Mouse (Mus musculus): ENCODE measurements at regions not wholly inside any gene's neighbourhood (a gene's known extent, or its start where the extent isn't known, plus 50 kb on each side); places are given as distances from the start of the nearest gene placed in this dataset.

DNA sequence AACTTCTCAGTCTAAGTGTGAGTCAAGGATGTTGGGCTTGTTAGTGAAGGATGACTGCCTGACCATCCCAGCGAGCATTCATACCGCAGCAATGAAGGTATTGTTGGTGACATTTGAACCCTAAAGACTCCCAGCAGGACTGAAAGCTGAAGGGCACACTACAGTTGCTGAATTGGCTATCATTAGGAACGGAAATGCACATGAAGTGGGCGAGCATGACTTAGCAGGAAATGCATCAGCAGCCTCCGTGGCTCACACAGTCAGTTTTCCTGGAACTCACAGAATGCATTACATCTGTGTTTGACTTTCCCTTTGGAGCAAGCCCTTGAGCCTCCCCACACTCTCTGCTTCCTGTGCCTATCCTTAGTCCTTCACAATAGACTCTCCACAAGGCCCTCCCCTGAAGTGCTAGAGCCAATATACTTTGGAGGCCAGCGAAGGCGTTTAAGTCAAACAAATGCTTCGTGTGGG is 63.9 kb downstream of the Tmco5 start:
- H3K36me3 ChIP-seq (replicated peaks; ENCODE audit: control insufficient read depth, insufficient read depth, low read length) = no peaks in the 10 kb centered on the region
- peak overlapping the region; percentile 36 for H3K27ac ChIP-seq (ENCODE audit: low read depth)
- no peak for TF ChIP-seq CTCF (IDR thresholded peaks at IDR 0.05; ENCODE audit: low read depth)
- TF ChIP-seq EP300 (IDR thresholded peaks at IDR 0.05; ENCODE audit: low read depth) = no peak
- WGBS = 50% methylated on average over 8 of the region's 8 CpGs
- no peaks in the 10 kb centered on the region for H3K9me3 ChIP-seq (replicated peaks; ENCODE audit: control insufficient read depth, low read length)
- H3K4me2 ChIP-seq (ENCODE audit: low read depth, low read length) = no peak overlapping the region
- H3K4me1 ChIP-seq (ENCODE audit: control insufficient read depth, insufficient read depth) = 0 out of 2 replicates have a peak, but pooled peaks cover 4% of the 10 kb centered on the region
- ATAC-seq (ENCODE audit: insufficient read depth, low read depth) (peak; percentile 70), DNase-seq (ENCODE audit: low spot score) (peak; percentile 55)
- no peaks in the 10 kb centered on the region for H3K27me3 ChIP-seq (ENCODE audit: control insufficient read depth, insufficient read depth, low read length)
- H3K4me3 ChIP-seq (ENCODE audit: low read depth, low read length) = no peak overlapping the region
- H3K9ac ChIP-seq (replicated peaks; ENCODE audit: low read depth, low read length) = no peak overlapping the region

DNA sequence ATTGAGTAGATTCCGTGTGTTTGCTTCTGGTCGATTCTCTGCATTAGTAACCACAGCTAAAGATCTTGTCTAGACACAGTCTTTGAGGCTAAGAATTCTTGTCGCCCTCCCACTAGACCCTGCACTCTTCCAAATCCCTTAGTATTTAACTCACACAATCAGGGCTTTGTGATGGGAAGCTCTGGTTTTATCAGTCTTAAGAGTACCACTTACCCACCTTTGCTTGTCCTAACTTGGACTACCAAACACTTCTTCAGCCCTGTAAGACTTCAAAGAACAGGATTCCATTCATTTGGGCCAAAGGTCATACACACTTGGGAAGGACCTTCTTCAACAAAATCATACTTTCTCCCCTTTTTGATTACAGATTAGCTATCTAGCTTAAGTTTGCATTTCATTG is 70.0 kb downstream of the Tmco5 start:
- Histone ChIP-seq H3K4me3 (ENCODE audit: low read depth, low read length) (no peak overlapping the region), H3K9ac (replicated peaks; ENCODE audit: low read depth, low read length) (no peak overlapping the region), H3K27ac (ENCODE audit: low read depth) (no peak overlapping the region), H3K27me3 (ENCODE audit: control insufficient read depth, insufficient read depth, low read length) (no peaks in the 10 kb centered on the region), H3K4me2 (ENCODE audit: low read depth, low read length) (no peak overlapping the region), H3K9me3 (replicated peaks; ENCODE audit: control insufficient read depth, low read length) (0 out of 2 replicates have a peak, but pooled peaks cover 6% of the 10 kb centered on the region), H3K4me1 (ENCODE audit: control insufficient read depth, insufficient read depth) (no peaks in the 10 kb centered on the region), H3K36me3 (replicated peaks; ENCODE audit: control insufficient read depth, insufficient read depth, low read length) (no peaks in the 10 kb centered on the region)
- DNase-seq (ENCODE audit: low spot score) (no peak), ATAC-seq (ENCODE audit: insufficient read depth, low read depth) (no peak)
- TF ChIP-seq EP300 (IDR thresholded peaks at IDR 0.05; ENCODE audit: low read depth) (no peak), CTCF (IDR thresholded peaks at IDR 0.05; ENCODE audit: low read depth) (no peak)
- 76% methylated on average over 3 of the region's 3 CpGs for WGBS

DNA sequence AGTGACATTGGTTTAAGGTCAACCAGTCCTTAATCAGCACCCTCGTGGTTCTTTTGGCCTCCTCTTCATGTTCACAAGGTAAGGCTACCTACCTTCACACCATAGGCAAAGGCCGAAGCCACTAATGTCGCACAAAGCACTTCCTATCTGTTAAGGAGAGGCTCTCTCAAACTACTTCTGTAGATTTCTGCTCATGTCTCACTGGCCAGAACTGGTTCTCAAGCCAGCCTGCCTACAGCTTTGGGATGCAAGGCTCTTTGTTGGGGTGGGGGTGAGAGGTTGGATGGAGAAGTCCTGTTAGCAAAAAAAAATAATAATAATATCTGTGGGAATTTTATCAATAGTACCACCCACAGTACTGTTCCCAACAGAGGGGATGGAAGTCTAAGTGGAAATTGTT is 71.2 kb downstream of the Tmco5 start:
- no peak for DNase-seq (ENCODE audit: low spot score)
- Histone ChIP-seq H3K27ac (ENCODE audit: low read depth) (no peak overlapping the region), H3K9me3 (replicated peaks; ENCODE audit: control insufficient read depth, low read length) (0 out of 2 replicates have a peak, but pooled peaks cover 6% of the 10 kb centered on the region), H3K36me3 (replicated peaks; ENCODE audit: control insufficient read depth, insufficient read depth, low read length) (no peaks in the 10 kb centered on the region), H3K4me1 (ENCODE audit: control insufficient read depth, insufficient read depth) (no peaks in the 10 kb centered on the region), H3K4me3 (ENCODE audit: low read depth, low read length) (no peak overlapping the region), H3K27me3 (ENCODE audit: control insufficient read depth, insufficient read depth, low read length) (no peaks in the 10 kb centered on the region), H3K9ac (replicated peaks; ENCODE audit: low read depth, low read length) (no peak overlapping the region), H3K4me2 (ENCODE audit: low read depth, low read length) (no peak overlapping the region)
- WGBS = 70% methylated on average over 3 of the region's 3 CpGs
- no peak for ATAC-seq (ENCODE audit: insufficient read depth, low read depth)
- TF ChIP-seq EP300 (IDR thresholded peaks at IDR 0.05; ENCODE audit: low read depth) = no peak
- no peak for TF ChIP-seq CTCF (IDR thresholded peaks at IDR 0.05; ENCODE audit: low read depth)

DNA sequence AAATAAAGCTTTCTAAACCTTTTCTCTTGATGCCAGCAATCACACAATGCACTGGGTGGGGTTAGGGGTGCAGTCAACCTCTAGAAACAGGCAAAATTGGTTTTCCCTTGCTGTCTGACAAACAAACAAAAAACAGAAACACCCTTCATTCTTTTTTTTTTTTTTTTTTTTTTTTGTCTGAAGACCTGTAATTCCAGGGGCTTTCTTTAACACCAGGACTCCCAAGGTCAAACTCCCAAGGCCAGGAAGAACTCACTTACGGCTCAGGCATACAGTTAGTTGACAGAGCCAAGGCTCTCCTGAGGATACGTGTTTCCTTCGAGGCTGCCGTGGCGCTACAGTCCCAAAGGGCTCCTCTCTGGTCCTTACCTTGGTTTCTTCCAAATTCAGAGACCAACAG is 71.7 kb downstream of the Tmco5 start:
- H3K27ac ChIP-seq (ENCODE audit: low read depth) = no peak overlapping the region
- H3K4me1 ChIP-seq (ENCODE audit: control insufficient read depth, insufficient read depth) = no peaks in the 10 kb centered on the region
- no peak overlapping the region for H3K9ac ChIP-seq (replicated peaks; ENCODE audit: low read depth, low read length)
- no peak overlapping the region for H3K4me3 ChIP-seq (ENCODE audit: low read depth, low read length)
- H3K4me2 ChIP-seq (ENCODE audit: low read depth, low read length) = no peak overlapping the region
- H3K36me3 ChIP-seq (replicated peaks; ENCODE audit: control insufficient read depth, insufficient read depth, low read length) = no peaks in the 10 kb centered on the region
- H3K27me3 ChIP-seq (ENCODE audit: control insufficient read depth, insufficient read depth, low read length) = no peaks in the 10 kb centered on the region
- H3K9me3 ChIP-seq (replicated peaks; ENCODE audit: control insufficient read depth, low read length) = 0 out of 2 replicates have a peak, but pooled peaks cover 6% of the 10 kb centered on the region
- 84% methylated on average over 5 of the region's 5 CpGs for WGBS
- TF ChIP-seq CTCF (IDR thresholded peaks at IDR 0.05; ENCODE audit: low read depth) = no peak
- no peak for TF ChIP-seq EP300 (IDR thresholded peaks at IDR 0.05; ENCODE audit: low read depth)
- no peak for DNase-seq (ENCODE audit: low spot score)
- no peak for ATAC-seq (ENCODE audit: insufficient read depth, low read depth)

DNA sequence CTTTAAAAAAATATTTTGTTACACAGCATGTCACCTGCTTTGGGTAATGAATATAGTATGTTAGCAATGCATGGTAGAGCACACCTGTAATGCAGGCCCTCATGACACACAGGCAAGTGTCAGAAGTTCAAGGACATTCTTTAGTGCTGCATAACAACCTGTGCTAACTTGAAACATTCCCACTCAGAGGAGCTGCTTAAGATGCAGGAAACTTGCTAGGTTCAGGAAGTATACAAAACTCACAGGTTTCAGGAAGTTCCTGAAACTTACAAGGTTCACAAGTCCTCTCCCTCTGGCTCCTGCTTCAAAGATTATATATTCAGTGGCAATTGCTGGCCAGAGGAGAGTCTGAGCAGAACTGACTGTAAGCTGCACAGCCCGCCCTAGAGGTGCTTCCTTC is 73.0 kb downstream of the Tmco5 start:
- H3K4me3 ChIP-seq (ENCODE audit: low read depth, low read length) = no peak overlapping the region
- DNase-seq (ENCODE audit: low spot score) (no peak), ATAC-seq (ENCODE audit: insufficient read depth, low read depth) (no peak)
- no peaks in the 10 kb centered on the region for H3K36me3 ChIP-seq (replicated peaks; ENCODE audit: control insufficient read depth, insufficient read depth, low read length)
- TF ChIP-seq CTCF (IDR thresholded peaks at IDR 0.05; ENCODE audit: low read depth) (no peak), EP300 (IDR thresholded peaks at IDR 0.05; ENCODE audit: low read depth) (no peak)
- H3K9me3 ChIP-seq (replicated peaks; ENCODE audit: control insufficient read depth, low read length) = 0 out of 2 replicates have a peak, but pooled peaks cover 6% of the 10 kb centered on the region
- H3K27me3 ChIP-seq (ENCODE audit: control insufficient read depth, insufficient read depth, low read length) = no peaks in the 10 kb centered on the region
- WGBS = 93% methylated on average over 1 of the region's 1 CpGs
- no peak overlapping the region for H3K4me2 ChIP-seq (ENCODE audit: low read depth, low read length)
- no peaks in the 10 kb centered on the region for H3K4me1 ChIP-seq (ENCODE audit: control insufficient read depth, insufficient read depth)
- H3K9ac ChIP-seq (replicated peaks; ENCODE audit: low read depth, low read length) = no peak overlapping the region
- H3K27ac ChIP-seq (ENCODE audit: low read depth) = no peak overlapping the region

DNA sequence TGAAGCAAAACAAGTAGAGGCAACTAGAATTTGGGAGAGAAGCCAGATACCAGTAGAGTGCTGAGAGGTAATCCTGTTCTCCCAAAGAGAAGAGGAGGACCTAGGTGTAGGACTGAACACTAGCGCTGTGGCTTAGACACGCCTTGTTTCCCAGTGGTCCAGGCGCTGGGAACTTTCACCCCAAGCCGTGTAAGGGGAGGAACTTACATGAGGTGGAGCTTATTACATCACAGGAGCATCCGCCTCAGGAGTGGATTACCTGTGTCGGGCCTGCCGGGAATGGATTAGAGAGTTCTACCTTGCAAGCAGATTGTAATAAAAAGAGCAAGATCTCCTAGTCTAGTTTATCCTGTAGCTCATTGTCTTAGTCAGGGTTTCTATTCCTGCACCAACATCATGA is 75.8 kb downstream of the Tmco5 start:
- Histone ChIP-seq H3K27ac (ENCODE audit: low read depth) (no peak overlapping the region), H3K4me3 (ENCODE audit: low read depth, low read length) (no peak overlapping the region), H3K27me3 (ENCODE audit: control insufficient read depth, insufficient read depth, low read length) (no peaks in the 10 kb centered on the region), H3K4me2 (ENCODE audit: low read depth, low read length) (no peak overlapping the region), H3K36me3 (replicated peaks; ENCODE audit: control insufficient read depth, insufficient read depth, low read length) (no peaks in the 10 kb centered on the region), H3K9ac (replicated peaks; ENCODE audit: low read depth, low read length) (no peak overlapping the region), H3K9me3 (replicated peaks; ENCODE audit: control insufficient read depth, low read length) (0 out of 2 replicates have a peak, but pooled peaks cover 6% of the 10 kb centered on the region), H3K4me1 (ENCODE audit: control insufficient read depth, insufficient read depth) (no peaks in the 10 kb centered on the region)
- WGBS = 87% methylated on average over 7 of the region's 7 CpGs
- DNase-seq (ENCODE audit: low spot score) (no peak), ATAC-seq (ENCODE audit: insufficient read depth, low read depth) (no peak)
- TF ChIP-seq EP300 (IDR thresholded peaks at IDR 0.05; ENCODE audit: low read depth) = no peak
- no peak for TF ChIP-seq CTCF (IDR thresholded peaks at IDR 0.05; ENCODE audit: low read depth)
